In the genomic region with DNA sequence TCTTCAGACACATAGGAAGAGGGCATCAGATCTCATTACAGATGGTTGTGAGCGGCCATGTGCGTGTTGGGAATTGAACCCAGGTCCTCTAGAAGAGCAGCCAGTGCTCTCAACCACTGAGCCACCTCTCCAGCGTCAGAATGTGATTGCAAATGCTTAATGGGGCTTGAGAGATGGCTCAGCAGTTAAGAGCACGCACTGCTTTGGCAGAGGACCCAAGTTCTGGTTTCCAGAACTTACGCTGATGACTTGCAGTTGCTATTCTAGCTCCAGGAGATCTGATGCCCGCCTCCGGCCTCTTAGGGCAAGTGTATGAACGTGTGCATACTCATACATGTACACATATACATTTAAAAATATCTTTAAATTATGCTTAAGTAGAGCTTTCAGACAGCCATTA, we compare ENCODE assay signal across 31 mouse cellular contexts. TPM values are rescaled to one million over a fixed set of nuclear protein-coding genes. Genes with fewer than 3 reads are reported as not detected.
DNase-seq lines count a peak whose midpoint lies in the region.
"Had no signal": no experiment of that assay in that cellular context is flagged by ENCODE, and none has a peak within 500 bp of the region (broad histone marks: within the 10 kb centered on the region; RNA-seq: fewer than 3 reads in every experiment).

No protein-coding gene starts in this region.

- no peaks in the 10 kb centered on the region for H3K79me2 ChIP-seq in macrophage (ENCODE audit: inconsistent target)

- peak overlapping the region; percentile 34 for H3K27ac ChIP-seq in macrophage
- H3K27ac ChIP-seq: embryonic facial prominence, embryonic 13.5 days; embryonic facial prominence, embryonic 15.5 days; forebrain, embryonic 10.5 days; forebrain, embryonic 12.5 days had no signal

- peak; percentile 30 for DNase-seq in gastrocnemius, adult 18-20 months (ENCODE audit: low spot score)
- no peak for DNase-seq in gastrocnemius, postnatal 4 days (ENCODE audit: low spot score in 2 of 2)
- DNase-seq in heart, adult 11 months: peak; percentile 65
- no peak for DNase-seq in heart, adult 8-10 months (ENCODE audit: low spot score)
- DNase-seq in left cerebral cortex, adult 11 months (ENCODE audit: low spot score): no peak
- DNase-seq in left cerebral cortex, postnatal 25 days (ENCODE audit: low spot score in 2 of 2): no peak
- DNase-seq: adrenal gland, adult 8-10 months; adrenal gland, postnatal 14 days; adrenal gland, postnatal 36 days; B cell, adult 2 months; cerebellum, adult 11 months; cerebellum, adult 18-20 months; cerebellum, adult 8-10 months; cerebellum, adult 9-11 months; cerebellum, postnatal 14 days; cerebellum, postnatal 36 days; embryo, embryonic 11 days had no signal

- no peaks in the 10 kb centered on the region for H3K36me3 ChIP-seq in macrophage (ENCODE audit: inconsistent target)
- H3K36me3 ChIP-seq: embryonic facial prominence, embryonic 13.5 days; embryonic facial prominence, embryonic 15.5 days; forebrain, embryonic 10.5 days; forebrain, embryonic 12.5 days; G1E had no signal

- no peak overlapping the region for H3K4me3 ChIP-seq in macrophage (ENCODE audit: inconsistent target)
- H3K4me3 ChIP-seq: embryonic facial prominence, embryonic 13.5 days; embryonic facial prominence, embryonic 15.5 days; erythroblast, embryonic 14.5 days; forebrain, embryonic 10.5 days; forebrain, embryonic 12.5 days had no signal

- 75% methylated on average over 8 of the region's 8 CpGs for WGBS in macrophage (ENCODE audit: missing documents)

- intact Hi-C loops in left cerebral cortex, postnatal 25 days (cut with DNase I): no loop called here

RNA-seq across cellular contexts. Expression of a gene that starts 15.0 kb away (rescaled TPM):
- total RNA-seq in gastrocnemius, adult 18-20 months (2021): 1 to 10 TPM; 3.2 to 4.1 TPM
- total RNA-seq in gastrocnemius, postnatal 4 days (2021): 1 to 10 TPM; 9.4 to 9.5 TPM
- 10 to 100 TPM; 20.6 to 33.5 (median 24.9) TPM for total RNA-seq in heart, adult 8-10 months (2022)
- 10 to 100 TPM in 15 of 26 experiments, 1 to 10 TPM in 11; 1.0 to 51.2 (median 11.9) TPM for total RNA-seq in macrophage (2018; cell fraction: chromatin; rRNA removed)
- 100 to 1,000 TPM in 22 of 26 experiments, 10 to 100 TPM in 4; 59.2 to 274 (median 187) TPM for total RNA-seq in macrophage (2018; cell fraction: cytosol; rRNA removed)
- 100 to 1,000 TPM in 11 of 26 experiments, 10 to 100 TPM in 14, 1 to 10 TPM in 1; 7.5 to 190 (median 90.8) TPM for total RNA-seq in macrophage (2018; cell fraction: nucleus; rRNA removed)
- 125 to 195 TPM (median 135 TPM) in 3 replicates for polyA plus RNA-seq in macrophage (2018)
- 10 to 100 TPM; 16.4 to 19.4 TPM for total RNA-seq in left cerebral cortex, postnatal 25 days (2021)

RNA-seq across cellular contexts. Expression of a gene that starts 27.2 kb away (rescaled TPM):
- total RNA-seq in gastrocnemius, adult 18-20 months (2021): 1 to 10 TPM; 4.5 to 4.7 TPM
- total RNA-seq in gastrocnemius, postnatal 4 days (2021): 10 to 100 TPM; 18.2 to 20.7 TPM
- total RNA-seq in heart, adult 8-10 months (2022): 1 to 10 TPM; 5.7 to 6.4 (median 6.2) TPM
- total RNA-seq in macrophage (2018; cell fraction: chromatin; rRNA removed): 100 to 1,000 TPM in 1 of 26 experiments, 10 to 100 TPM in 25; 22.0 to 116 (median 41.8) TPM
- total RNA-seq in macrophage (2018; cell fraction: cytosol; rRNA removed): 10 to 100 TPM; 22.3 to 51.1 (median 30.6) TPM
- 10 to 100 TPM; 29.4 to 62.6 (median 40.1) TPM for total RNA-seq in macrophage (2018; cell fraction: nucleus; rRNA removed)
- 14.1 to 25.5 TPM (median 17.6 TPM) in 3 replicates for polyA plus RNA-seq in macrophage (2018)
- total RNA-seq in left cerebral cortex, postnatal 25 days (2021): 10 to 100 TPM; 13.8 to 13.9 TPM

RNA-seq across cellular contexts. Expression of a gene that starts 52.0 kb away (rescaled TPM):
- total RNA-seq in gastrocnemius, adult 18-20 months (2021): not detected
- total RNA-seq in gastrocnemius, postnatal 4 days (2021): not detected
- not detected for total RNA-seq in heart, adult 8-10 months (2022)
- not detected for total RNA-seq in macrophage (2018; cell fraction: chromatin; rRNA removed)
- total RNA-seq in macrophage (2018; cell fraction: cytosol; rRNA removed): not detected
- not detected for total RNA-seq in macrophage (2018; cell fraction: nucleus; rRNA removed)
- polyA plus RNA-seq in macrophage (2018): not detected in 3 replicates
- not detected for total RNA-seq in left cerebral cortex, postnatal 25 days (2021)
- total RNA-seq: adrenal gland, adult 8-10 months; adrenal gland, postnatal 14 days; adrenal gland, postnatal 36 days; CH12.LX; common myeloid progenitor, adult 5-6 weeks had no signal
- polyA plus RNA-seq: brain, embryonic 14.5 days; CD4-positive, CD25-positive, alpha-beta regulatory T cell, adult 4 months; embryonic facial prominence, embryonic 11.5 days; embryonic facial prominence, embryonic 13.5 days; embryonic facial prominence, embryonic 15.5 days; erythroblast, embryonic 14.5 days; forebrain, embryonic 10.5 days; forebrain, embryonic 12.5 days; forebrain, embryonic 14.5 days; forebrain, embryonic 16.5 days; G1E had no signal

Comparison
In these comparisons a context has a peak if more than half of its experiments do, and no peak if none do; other contexts are left out.
1. DNase-seq: peak in gastrocnemius, adult 18-20 months (single experiment) and heart, adult 11 months (single experiment); none in gastrocnemius, postnatal 4 days (0 of 2), heart, adult 8-10 months (single experiment), left cerebral cortex, adult 11 months (single experiment) and left cerebral cortex, postnatal 25 days (0 of 2).